ENCODE assay signal across 23 mouse cellular contexts in the genomic region with DNA sequence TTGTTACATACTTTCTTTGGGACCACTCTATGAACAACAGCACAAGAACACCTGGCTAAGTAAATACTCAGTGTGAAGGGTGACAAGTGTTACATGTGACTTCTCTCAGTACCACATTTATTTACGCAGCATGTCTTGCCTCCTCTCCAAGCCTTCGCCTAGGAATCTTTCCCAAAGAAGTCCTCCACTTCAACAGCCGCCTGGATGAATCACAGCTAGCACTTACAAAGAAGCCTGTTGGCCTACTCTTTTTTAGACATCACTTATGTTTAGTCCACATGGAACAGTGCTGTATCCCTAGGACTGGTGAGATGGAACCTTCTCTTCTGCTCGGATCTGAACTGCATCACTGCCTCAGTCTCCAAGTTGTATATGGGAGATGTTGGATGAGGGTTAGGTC.
DNase-seq lines count a peak whose midpoint lies in the region; ATAC-seq and TF ChIP-seq lines count a peak whose summit lies in the region.
"Had no signal": no experiment of that assay in that cellular context is flagged by ENCODE, and none has a peak within 500 bp of the region (broad histone marks: within the 10 kb centered on the region; RNA-seq: fewer than 3 reads in every experiment).

No protein-coding gene starts in this region.

- no peaks in the 10 kb centered on the region for H3K36me3 ChIP-seq in lung, postnatal 0 days (ENCODE audit: insufficient read depth, low read length)
- H3K36me3 ChIP-seq: G1E had no signal

- no peak for TF ChIP-seq CTCF in lung, postnatal 0 days (IDR thresholded peaks at IDR 0.05)

- no peaks in the 10 kb centered on the region for H3K9me3 ChIP-seq in lung, postnatal 0 days (ENCODE audit: low read length)
- H3K9me3 ChIP-seq: G1E had no signal

- no peak overlapping the region for H3K9ac ChIP-seq in lung, postnatal 0 days (replicated peaks; ENCODE audit: low read depth)

- 55% methylated on average over 4 of the region's 4 CpGs for WGBS in lung, postnatal 0 days

- no peak for DNase-seq in frontal cortex, postnatal 14 days (ENCODE audit: low spot score in 2 of 2)
- DNase-seq in lung, postnatal 0 days (ENCODE audit: low spot score) = peak; percentile 11
- no peak for DNase-seq in lung, postnatal 36 days
- peak; percentile 72 for DNase-seq in brain, adult 2 months (ENCODE audit: low read depth, low spot score)
- peak; percentile 35 for DNase-seq in telencephalon, adult 2 months (ENCODE audit: low read depth, low spot score)
- DNase-seq in kidney, postnatal 36 days = no peak
- no peak for DNase-seq in heart, adult 8-10 months (ENCODE audit: low spot score)
- DNase-seq: adrenal gland, adult 2 months; adrenal gland, adult 8-10 months; adrenal gland, postnatal 10 days; adrenal gland, postnatal 14 days; adrenal gland, postnatal 25 days; adrenal gland, postnatal 36 days; B cell, adult 2 months; cerebellum, adult 11 months; cerebellum, adult 11-12 months; cerebellum, adult 18-20 months had no signal

- no peak for TF ChIP-seq EP300 in lung, postnatal 0 days (IDR thresholded peaks at IDR 0.05)

- H3K4me1 ChIP-seq in lung, postnatal 0 days (ENCODE audit: insufficient read depth, low read depth, low read length) = no peaks in the 10 kb centered on the region

- ATAC-seq in frontal cortex, adult (ENCODE audit: low TSS enrichment) = peak; percentile 99
- ATAC-seq in lung, postnatal 0 days = peak; percentile 37; the same call in 1 of the 2 replicates
- ATAC-seq: activated CD4-positive, CD25-positive, alpha-beta regulatory T cell, adult 4 months; CD4-positive, CD25-positive, alpha-beta regulatory T cell, adult 4 months; Patski had no signal

- no peak overlapping the region for H3K4me3 ChIP-seq in lung, postnatal 0 days (ENCODE audit: low read depth, low read length)

- no peak overlapping the region for H3K4me2 ChIP-seq in lung, postnatal 0 days (replicated peaks; ENCODE audit: low read depth, low read length)

- no peaks in the 10 kb centered on the region for H3K27me3 ChIP-seq in lung, postnatal 0 days (replicated peaks; ENCODE audit: insufficient read depth, low read length)
- H3K27me3 ChIP-seq: CH12.LX had no signal

- H3K27ac ChIP-seq in lung, postnatal 0 days (ENCODE audit: low read length) = no peak overlapping the region

Comparison
In these comparisons a context has a peak if more than half of its experiments do, and no peak if none do; other contexts are left out.
1. DNase-seq: peak in lung, postnatal 0 days (single experiment), brain, adult 2 months (single experiment) and telencephalon, adult 2 months (single experiment); none in frontal cortex, postnatal 14 days (0 of 2), lung, postnatal 36 days (single experiment), kidney, postnatal 36 days (0 of 2) and heart, adult 8-10 months (single experiment).